18 mouse cellular contexts compared by ENCODE assay signal in genomic region chr1:40281950-40282349, GRCm38 (mm10).
"Had no signal": no experiment of that assay in that cellular context is flagged by ENCODE, and none has a peak within 500 bp of the region (broad histone marks: within the 10 kb centered on the region; RNA-seq: fewer than 3 reads in every experiment).

No protein-coding gene starts in this region.

- H3K9ac ChIP-seq: liver, embryonic 15.5 days; liver, postnatal 0 days; lung, embryonic 15.5 days; midbrain, embryonic 13.5 days; midbrain, embryonic 15.5 days; neural tube, embryonic 13.5 days; neural tube, embryonic 15.5 days; stomach, embryonic 15.5 days had no signal

- H3K4me3 ChIP-seq: liver, embryonic 15.5 days; lung, embryonic 15.5 days; midbrain, embryonic 13.5 days; midbrain, embryonic 15.5 days; neural tube, embryonic 13.5 days; neural tube, embryonic 15.5 days; stomach, embryonic 15.5 days had no signal

- H3K27ac ChIP-seq: liver, embryonic 15.5 days; lung, embryonic 15.5 days; macrophage; midbrain, embryonic 13.5 days; midbrain, embryonic 15.5 days; neural tube, embryonic 13.5 days; neural tube, embryonic 15.5 days; stomach, embryonic 15.5 days; stomach, postnatal 0 days had no signal

- ATAC-seq: liver, postnatal 0 days; lung, postnatal 0 days; midbrain, embryonic 13.5 days; midbrain, embryonic 15.5 days had no signal

- H3K27me3 ChIP-seq: liver, embryonic 15.5 days; lung, embryonic 15.5 days; midbrain, embryonic 13.5 days; midbrain, embryonic 15.5 days; neural tube, embryonic 13.5 days; neural tube, embryonic 15.5 days; stomach, embryonic 15.5 days had no signal

- H3K4me2 ChIP-seq: liver, embryonic 15.5 days; lung, embryonic 15.5 days; midbrain, embryonic 11.5 days; midbrain, embryonic 13.5 days; midbrain, embryonic 15.5 days; neural tube, embryonic 13.5 days; neural tube, embryonic 15.5 days; stomach, embryonic 15.5 days had no signal

- DNase-seq: liver, postnatal 0 days; lung, adult 2 months; lung, postnatal 14 days; right cerebral cortex, postnatal 14 days; thymus, adult 2 months; thymus, postnatal 25 days; thymus, postnatal 4 days had no signal

- H3K9me3 ChIP-seq: liver, embryonic 15.5 days; lung, embryonic 15.5 days; midbrain, embryonic 13.5 days; midbrain, embryonic 15.5 days; neural tube, embryonic 13.5 days; neural tube, embryonic 15.5 days; stomach, embryonic 15.5 days had no signal

- H3K4me1 ChIP-seq: midbrain, embryonic 13.5 days; midbrain, embryonic 15.5 days; neural tube, embryonic 13.5 days; neural tube, embryonic 15.5 days; stomach, embryonic 15.5 days had no signal

- H3K36me3 ChIP-seq: liver, embryonic 15.5 days; lung, embryonic 15.5 days; midbrain, embryonic 13.5 days; midbrain, embryonic 15.5 days; neural tube, embryonic 13.5 days; neural tube, embryonic 15.5 days; stomach, embryonic 15.5 days had no signal
